ENCODE assay signal across 19 mouse cellular contexts in genomic region chr16:8746509-8746908, GRCm38 (mm10). TPM values are rescaled to one million over a fixed set of nuclear protein-coding genes. Genes with fewer than 3 reads are reported as not detected.
DNase-seq lines count a peak whose midpoint lies in the region; ATAC-seq and TF ChIP-seq lines count a peak whose summit lies in the region.
"Had no signal": no experiment of that assay in that cellular context is flagged by ENCODE, and none has a peak within 500 bp of the region (broad histone marks: within the 10 kb centered on the region; RNA-seq: fewer than 3 reads in every experiment).

No protein-coding gene starts in this region.

- no peak overlapping the region for H3K4me3 ChIP-seq in stomach, embryonic 15.5 days (replicated peaks)
- no peak overlapping the region for H3K4me3 ChIP-seq in stomach, postnatal 0 days (ENCODE audit: low read depth, low read length)
- 0 out of 2 replicates have a peak overlapping the region, but pooled peaks have one; percentile 9 for H3K4me3 ChIP-seq in liver, embryonic 15.5 days (replicated peaks)
- no peak overlapping the region for H3K4me3 ChIP-seq in forebrain, embryonic 15.5 days
- H3K4me3 ChIP-seq: embryonic facial prominence, embryonic 13.5 days; forebrain, embryonic 12.5 days; heart, embryonic 15.5 days; hindbrain, embryonic 13.5 days; limb, embryonic 15.5 days; midbrain, embryonic 12.5 days; myocyte had no signal

- no peaks in the 10 kb centered on the region for H3K36me3 ChIP-seq in stomach, embryonic 15.5 days
- H3K36me3 ChIP-seq in stomach, postnatal 0 days (ENCODE audit: control insufficient read depth, insufficient read depth, low read length) = no peaks in the 10 kb centered on the region
- H3K36me3 ChIP-seq in liver, embryonic 15.5 days (replicated peaks) = no peaks in the 10 kb centered on the region
- no peaks in the 10 kb centered on the region for H3K36me3 ChIP-seq in forebrain, embryonic 15.5 days
- H3K36me3 ChIP-seq: embryonic facial prominence, embryonic 13.5 days; forebrain, embryonic 12.5 days; heart, embryonic 15.5 days; hindbrain, embryonic 13.5 days; limb, embryonic 15.5 days; midbrain, embryonic 12.5 days had no signal

- 55% methylated on average over 2 of the region's 2 CpGs for WGBS in stomach, embryonic 15.5 days
- WGBS in stomach, postnatal 0 days = 40% methylated on average over 2 of the region's 2 CpGs
- WGBS in liver, embryonic 15.5 days (ENCODE audit: insufficient replicate concordance) = 13% methylated on average over 2 of the region's 2 CpGs
- WGBS in forebrain, embryonic 15.5 days = 90% methylated on average over 2 of the region's 2 CpGs

- no peaks in the 10 kb centered on the region for H3K9me3 ChIP-seq in stomach, embryonic 15.5 days
- no peaks in the 10 kb centered on the region for H3K9me3 ChIP-seq in stomach, postnatal 0 days (ENCODE audit: control insufficient read depth, low read length)
- no peaks in the 10 kb centered on the region for H3K9me3 ChIP-seq in liver, embryonic 15.5 days (replicated peaks)
- H3K9me3 ChIP-seq in forebrain, embryonic 15.5 days = no peaks in the 10 kb centered on the region
- H3K9me3 ChIP-seq: embryonic facial prominence, embryonic 13.5 days; forebrain, embryonic 12.5 days; heart, embryonic 15.5 days; hindbrain, embryonic 13.5 days; limb, embryonic 15.5 days; midbrain, embryonic 12.5 days had no signal

- no peak for TF ChIP-seq CTCF in stomach, postnatal 0 days (IDR thresholded peaks at IDR 0.05; ENCODE audit: low read depth)

- no peaks in the 10 kb centered on the region for H3K27me3 ChIP-seq in stomach, embryonic 15.5 days (replicated peaks)
- H3K27me3 ChIP-seq in stomach, postnatal 0 days (ENCODE audit: control insufficient read depth, insufficient read depth, low read length) = no peaks in the 10 kb centered on the region
- H3K27me3 ChIP-seq in liver, embryonic 15.5 days = no peaks in the 10 kb centered on the region
- H3K27me3 ChIP-seq in forebrain, embryonic 15.5 days = no peaks in the 10 kb centered on the region
- H3K27me3 ChIP-seq: embryonic facial prominence, embryonic 13.5 days; heart, embryonic 15.5 days; hindbrain, embryonic 13.5 days; limb, embryonic 15.5 days; midbrain, embryonic 12.5 days had no signal

- H3K4me1 ChIP-seq in stomach, embryonic 15.5 days = no peaks in the 10 kb centered on the region
- H3K4me1 ChIP-seq in stomach, postnatal 0 days (replicated peaks; ENCODE audit: control insufficient read depth, insufficient read depth) = no peaks in the 10 kb centered on the region
- H3K4me1 ChIP-seq in liver, embryonic 15.5 days (replicated peaks) = peaks cover 96% of the 10 kb centered on the region
- H3K4me1 ChIP-seq in forebrain, embryonic 15.5 days = no peaks in the 10 kb centered on the region
- H3K4me1 ChIP-seq: embryonic facial prominence, embryonic 13.5 days; forebrain, embryonic 12.5 days; heart, embryonic 15.5 days; hindbrain, embryonic 13.5 days; limb, embryonic 15.5 days; midbrain, embryonic 12.5 days had no signal

- H3K9ac ChIP-seq in stomach, embryonic 15.5 days = no peak overlapping the region
- no peak overlapping the region for H3K9ac ChIP-seq in stomach, postnatal 0 days (ENCODE audit: low read length)
- H3K9ac ChIP-seq in liver, embryonic 15.5 days = peak overlapping the region; percentile 50
- no peak overlapping the region for H3K9ac ChIP-seq in forebrain, embryonic 15.5 days (replicated peaks)
- H3K9ac ChIP-seq: embryonic facial prominence, embryonic 13.5 days; forebrain, embryonic 12.5 days; heart, embryonic 15.5 days; hindbrain, embryonic 13.5 days; limb, embryonic 15.5 days; midbrain, embryonic 12.5 days had no signal

- H3K4me2 ChIP-seq in stomach, embryonic 15.5 days = no peak overlapping the region
- H3K4me2 ChIP-seq in stomach, postnatal 0 days (replicated peaks; ENCODE audit: low read depth) = no peak overlapping the region
- H3K4me2 ChIP-seq in liver, embryonic 15.5 days = peak overlapping the region; percentile 59
- H3K4me2 ChIP-seq in forebrain, embryonic 15.5 days (replicated peaks) = no peak overlapping the region
- H3K4me2 ChIP-seq: embryonic facial prominence, embryonic 13.5 days; forebrain, embryonic 12.5 days; heart, embryonic 15.5 days; hindbrain, embryonic 13.5 days; limb, embryonic 15.5 days; midbrain, embryonic 12.5 days had no signal

- TF ChIP-seq EP300 in stomach, postnatal 0 days (optimal IDR thresholded peaks at IDR 0.05) = no peak

- H3K27ac ChIP-seq in stomach, embryonic 15.5 days = no peak overlapping the region
- H3K27ac ChIP-seq in stomach, postnatal 0 days (replicated peaks) = no peak overlapping the region
- H3K27ac ChIP-seq in liver, embryonic 15.5 days (replicated peaks) = peak overlapping the region; percentile 94
- H3K27ac ChIP-seq in forebrain, embryonic 15.5 days (replicated peaks) = no peak overlapping the region
- H3K27ac ChIP-seq: embryonic facial prominence, embryonic 13.5 days; forebrain, embryonic 12.5 days; hindbrain, embryonic 13.5 days; kidney, postnatal 0 days; limb, embryonic 15.5 days; midbrain, embryonic 12.5 days had no signal

- DNase-seq in stomach, postnatal 0 days (ENCODE audit: low spot score) = no peak
- DNase-seq in c-Kit-positive CD71-positive TER-119-positive erythroid progenitor cells, embryonic 14.5 days (ENCODE audit: low spot score) = peak; percentile 83
- DNase-seq in thymus, postnatal 25 days = peak; percentile 44
- DNase-seq in lung, postnatal 25 days (ENCODE audit: low spot score) = no peak
- DNase-seq: cerebellum, adult 11 months; lung, postnatal 36 days; right cerebral cortex, adult 18-20 months had no signal

- ATAC-seq in stomach, embryonic 15.5 days (ENCODE audit: insufficient read depth, low FRiP score, low read depth) = 0 out of 2 replicates have a peak, but pooled peaks have one; percentile 57
- no peak for ATAC-seq in stomach, postnatal 0 days (ENCODE audit: low FRiP score, low TSS enrichment)
- peak; percentile 81 for ATAC-seq in liver, embryonic 15.5 days (ENCODE audit: insufficient read depth)
- ATAC-seq in forebrain, embryonic 15.5 days (replicated peaks) = no peak
- ATAC-seq: intestine, embryonic 16.5 days had no signal

RNA-seq across cellular contexts. Expression of gene Usp7, which starts 45.6 kb away (rescaled TPM):
- polyA plus RNA-seq in stomach, embryonic 15.5 days (2015; fragmentation: Nextera tagmentation; extraction: Ambion mirVana) = 26.7 and 28.3 TPM in 2 replicates
- polyA plus RNA-seq in stomach, postnatal 0 days (2015; fragmentation: Nextera tagmentation; extraction: Ambion mirVana) = 15.7 and 18.1 TPM in 2 replicates
- polyA plus RNA-seq in liver, embryonic 15.5 days (2015; fragmentation: Nextera tagmentation; extraction: Ambion mirVana) = 24.4 and 29.4 TPM in 2 replicates
- 31.7 and 38.5 TPM in 2 replicates for polyA plus RNA-seq in forebrain, embryonic 15.5 days (2015; fragmentation: Nextera tagmentation; extraction: Ambion mirVana)

Comparison
In these comparisons a context has a peak if more than half of its experiments do, and no peak if none do; other contexts are left out.
1. ATAC-seq: peak in stomach, embryonic 15.5 days (single experiment) and liver, embryonic 15.5 days (single experiment); none in stomach, postnatal 0 days (single experiment) and forebrain, embryonic 15.5 days (single experiment).
2. DNase-seq: peak in c-Kit-positive CD71-positive TER-119-positive erythroid progenitor cells, embryonic 14.5 days (single experiment) and thymus, postnatal 25 days (single experiment); none in stomach, postnatal 0 days (single experiment) and lung, postnatal 25 days (single experiment).